Mouse (Mus musculus) T-helper 17 cell (primary cell): ENCODE measurements at regions not wholly inside any gene's neighbourhood (a gene's known extent, or its start where the extent isn't known, plus 50 kb on each side); places are given as distances from the start of the nearest gene placed in this dataset.

Experiments used
- in situ Hi-C, 2 experiments: fragments of 300-600 bp; cut with MboI, MseI; formaldehyde crosslinking; loops; 1 replicate in 1 of 2; 2 replicates in 1 of 2; pipeline ENCODE4 v1.15.1; 2025; ENCODE audit warnings: high pct_unique_total_duplicates in 2 of 2

DNA sequence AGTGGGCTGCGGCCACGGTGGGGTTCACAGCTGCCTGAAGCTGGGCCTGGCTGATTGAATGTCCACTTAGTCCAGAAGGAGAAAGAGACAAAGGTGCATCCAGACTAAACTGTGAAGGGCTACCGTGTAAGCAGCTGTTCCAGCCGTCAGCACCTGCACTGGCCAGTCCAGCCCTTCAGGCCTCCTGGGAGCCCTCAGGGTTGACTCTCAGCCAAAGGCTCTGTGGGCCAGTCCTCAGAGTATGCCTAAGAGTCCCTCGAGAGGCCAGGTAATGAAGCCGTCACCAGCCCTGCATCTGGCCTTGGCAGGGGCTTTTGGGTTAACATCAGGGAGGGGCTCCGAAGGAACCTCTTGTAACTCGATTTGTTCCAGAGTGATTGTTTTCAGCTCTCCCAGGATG is 187.4 kb downstream of the Gpd2 start:
- in situ Hi-C loops, result no loop called here

GRCm38 (mm10) chr2:57425439-57425838 is 188.0 kb downstream of the Gpd2 start:
- in situ Hi-C loops, result no loop called here

- in situ Hi-C loops, result no loop called here
Observed at GRCm38 (mm10) chr2:57450996-57451770, 213.7 kb downstream of the Gpd2 start.

DNA sequence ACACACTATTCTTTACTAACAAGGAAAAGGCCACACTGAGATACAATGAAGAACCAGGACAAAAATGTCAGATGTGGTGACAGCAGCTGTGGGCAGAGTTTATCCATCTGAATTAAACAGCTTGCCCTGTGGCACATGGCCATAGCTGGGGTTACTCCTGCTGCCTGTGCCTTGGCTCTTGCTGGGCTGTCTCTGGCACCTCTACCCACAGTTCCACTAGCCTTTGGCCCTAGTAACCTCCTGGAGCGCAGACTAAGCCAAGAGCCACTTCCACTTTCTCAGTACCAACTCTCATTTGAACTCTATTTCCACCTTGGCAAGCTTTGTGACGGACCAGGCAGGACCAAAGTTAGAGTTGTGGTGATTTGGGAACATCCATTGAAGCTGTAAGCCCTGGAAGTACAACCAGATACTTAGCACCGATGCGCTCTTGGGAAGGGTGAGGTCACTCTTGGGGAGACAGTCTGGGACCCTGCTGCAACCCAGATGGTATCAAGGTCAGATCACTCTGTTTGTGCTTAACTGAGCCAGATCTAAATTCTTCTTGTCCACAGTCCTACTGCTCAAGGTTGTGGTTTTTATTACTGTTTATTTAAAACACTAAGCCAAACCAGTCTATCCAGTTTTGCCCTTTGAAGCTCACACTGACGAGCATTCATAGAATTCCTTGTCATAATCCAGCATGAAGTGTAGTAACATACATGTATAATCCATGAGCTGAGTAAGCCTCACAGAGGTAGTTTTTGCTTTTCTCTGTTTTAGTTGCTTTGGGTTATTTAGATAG is 216.7 kb downstream of the Gpd2 start:
- in situ Hi-C loops, result no loop called here

- in situ Hi-C loops, result no loop called here
Observed at GRCm38 (mm10) chr2:57459901-57460300, 222.5 kb downstream of the Gpd2 start.

DNA sequence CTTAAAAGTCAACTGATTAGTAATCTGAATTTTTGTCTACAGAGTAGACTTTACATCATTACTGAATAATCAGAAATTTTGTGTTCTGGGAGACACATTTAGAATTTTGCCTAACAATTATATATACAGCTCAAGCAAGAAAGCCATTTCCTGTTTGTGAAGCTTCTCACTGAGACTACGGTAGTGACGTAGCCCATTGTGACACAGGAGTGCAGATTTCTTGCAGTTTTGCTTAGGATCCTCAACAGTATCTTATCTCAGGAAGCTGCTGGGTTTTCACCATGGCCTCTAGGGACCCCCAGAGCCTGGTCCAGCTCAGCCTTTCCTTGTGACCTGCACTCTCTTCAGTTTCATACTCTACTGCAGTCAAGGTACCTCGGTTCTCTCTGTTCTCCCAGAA is 236.4 kb downstream of the Gpd2 start:
- in situ Hi-C loops, result no loop called here

DNA sequence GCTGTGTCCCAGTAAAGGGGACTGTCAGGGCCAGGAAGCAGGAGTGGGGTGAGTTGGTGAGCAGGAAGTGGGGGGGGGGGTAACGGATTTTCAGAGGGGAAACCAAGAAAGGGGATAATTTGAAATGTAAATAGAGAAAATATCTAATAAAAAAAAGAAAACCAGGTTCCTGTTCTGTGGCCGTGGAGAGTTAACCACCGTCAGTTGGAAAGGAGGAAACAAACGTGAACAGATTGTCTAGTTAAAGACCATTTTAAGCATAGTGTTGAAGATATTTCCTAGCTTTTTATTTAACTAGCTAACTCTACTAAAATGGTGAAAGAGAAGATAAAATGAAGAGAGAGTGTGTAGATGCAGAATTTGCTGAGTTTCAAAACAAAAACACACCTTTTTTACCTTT is 254.7 kb downstream of the Gpd2 start:
- in situ Hi-C loops, result no loop called here

- in situ Hi-C loops, result no loop called here
Observed at GRCm38 (mm10) chr2:57492914-57493621, 255.6 kb downstream of the Gpd2 start.

GRCm38 (mm10) chr2:57496315-57496954 is 259.0 kb downstream of the Gpd2 start:
- in situ Hi-C loops, result no loop called here

DNA sequence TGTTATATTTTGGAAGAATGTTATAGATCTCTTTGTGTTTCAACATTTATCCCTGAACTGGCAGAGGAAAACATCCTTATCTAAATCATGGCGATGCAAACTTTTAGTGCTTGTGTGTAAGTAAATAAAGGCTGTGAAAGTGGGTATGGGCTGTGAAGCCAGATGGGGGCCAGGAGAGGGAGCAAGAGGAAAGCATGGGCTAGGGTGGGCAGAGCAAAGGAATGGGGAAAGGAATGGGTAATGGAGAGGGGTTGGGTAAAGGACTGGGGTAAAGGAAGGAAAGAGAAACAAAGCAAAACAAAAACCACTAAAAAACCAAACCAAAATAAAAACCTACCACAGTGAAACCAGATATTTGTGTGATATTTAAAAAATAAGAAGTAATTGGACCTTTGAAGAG is 260.5 kb downstream of the Gpd2 start:
- in situ Hi-C loops, result no loop called here

GRCm38 (mm10) chr2:57504678-57505077 is 267.2 kb downstream of the Gpd2 start:
- in situ Hi-C loops, result no loop called here

GRCm38 (mm10) chr2:57522465-57522864 is 285.0 kb downstream of the Gpd2 start:
- in situ Hi-C loops, result no loop called here

- in situ Hi-C loops, result no loop called here
Observed at GRCm38 (mm10) chr2:57522983-57523382, 285.5 kb downstream of the Gpd2 start.

- in situ Hi-C loops, result no loop called here
Observed at GRCm38 (mm10) chr2:57527966-57528365, 290.5 kb downstream of the Gpd2 start.

- in situ Hi-C loops, result no loop called here
Observed at GRCm38 (mm10) chr2:57539842-57540241, 302.4 kb downstream of the Gpd2 start.

GRCm38 (mm10) chr2:57565258-57565657 is 327.8 kb downstream of the Gpd2 start:
- in situ Hi-C loops, result no loop called here

- in situ Hi-C loops, result no loop called here
Observed at GRCm38 (mm10) chr2:57566103-57566502, 328.7 kb downstream of the Gpd2 start.

- in situ Hi-C loops, result no loop called here
Observed at GRCm38 (mm10) chr2:57567183-57567582, 329.7 kb downstream of the Gpd2 start.

DNA sequence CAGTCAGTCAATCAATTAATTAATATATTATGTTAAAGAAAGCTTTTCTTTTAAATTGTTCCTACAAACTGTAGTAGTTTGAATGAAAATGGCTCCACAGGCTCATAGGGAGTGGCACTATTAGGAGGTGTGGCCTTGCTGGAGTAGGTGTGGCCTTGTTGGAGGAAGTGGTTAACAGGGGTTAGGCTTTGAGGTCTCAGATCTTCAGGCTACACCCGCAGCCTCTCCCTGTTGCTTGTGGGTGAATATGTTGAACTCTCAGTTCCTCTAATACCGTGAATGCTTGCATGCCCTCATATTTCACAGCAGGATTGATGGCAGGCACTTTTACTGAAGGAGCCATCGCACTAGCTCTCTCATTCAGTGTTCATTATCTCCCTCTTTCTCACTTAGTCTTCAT is 349.6 kb downstream of the Gpd2 start:
- in situ Hi-C loops, result no loop called here

DNA sequence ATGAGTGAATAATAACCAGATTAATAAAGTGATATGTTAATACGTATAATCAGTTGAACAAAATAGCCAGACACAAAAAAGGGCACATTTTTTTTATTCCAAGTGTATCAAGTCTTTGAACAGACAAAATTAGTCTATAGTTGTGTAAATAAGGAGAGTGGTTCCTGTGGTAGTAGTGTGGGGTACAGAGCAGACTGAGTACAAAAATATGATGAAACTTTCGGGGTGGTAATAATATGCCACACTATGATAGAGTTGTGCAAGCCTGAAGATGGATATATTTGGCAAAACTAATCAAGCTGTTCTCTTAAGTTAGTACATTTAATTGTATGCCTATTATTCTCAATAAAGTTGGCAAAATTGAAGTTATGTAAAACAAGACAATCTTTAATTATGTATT is 356.1 kb downstream of the Gpd2 start:
- in situ Hi-C loops, result no loop called here

DNA sequence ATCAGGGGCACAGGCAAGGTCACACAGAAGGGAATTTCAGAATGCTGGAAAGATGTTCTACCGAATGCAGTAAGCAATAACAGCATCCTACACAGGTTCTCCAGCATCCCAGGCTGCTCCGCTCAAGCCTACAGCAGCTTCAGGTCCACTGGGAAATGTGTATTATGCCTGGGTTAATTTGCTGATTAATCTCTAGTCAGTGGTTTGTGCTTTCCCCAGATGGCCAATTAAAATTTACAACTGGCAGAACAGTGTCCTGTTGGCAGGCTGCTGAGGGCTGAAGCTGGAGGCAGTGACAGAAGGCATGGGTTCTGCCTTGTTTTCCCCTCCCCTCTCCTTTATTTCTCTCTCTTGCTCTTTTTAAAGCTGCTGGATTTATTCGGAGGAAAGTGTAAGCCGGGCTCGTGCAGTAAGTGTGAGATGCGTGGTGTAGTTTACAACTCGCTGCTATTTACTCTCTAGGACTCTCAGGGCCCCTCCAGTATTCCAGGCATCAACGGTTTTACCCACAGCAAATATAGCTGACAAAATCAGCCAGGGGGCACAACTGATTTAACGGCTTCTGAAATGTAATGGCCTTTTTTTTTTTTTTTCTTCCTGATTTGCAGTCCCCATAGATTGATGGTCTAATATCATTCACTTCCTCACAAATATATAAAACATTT is 360.4 kb downstream of the Gpd2 start:
- in situ Hi-C loops, result no loop called here
